Mouse (Mus musculus) CH12.LX (cell line): ENCODE data around the gene Wnk3. TPM values are rescaled to one million over a fixed set of nuclear protein-coding genes. Genes with fewer than 3 reads are reported as not detected.

Source experiments
- DNase-seq: peaks from one replicate; pipeline ENCODE4 v3.0.0-alpha.2; 2013; ENCODE audit errors: extremely low read depth
- H3K27ac ChIP-seq: 2 replicates; pipeline ENCODE4 v1.5.1; 2012; ENCODE audit warnings: low read depth, mild to moderate bottlenecking, control low read depth, moderate library complexity; ENCODE audit not compliant: insufficient read depth
- H3K27me3 ChIP-seq: replicated peaks from 2 replicates; pipeline ENCODE3; 2012; ENCODE audit warnings: inconsistent platforms
- H3K36me3 ChIP-seq, 2 experiments: replicated peaks in 1 of 2; 2 replicates each; pipeline versions ENCODE3 to v1.6.1; 2012; ENCODE audit warnings: inconsistent platforms in 1 of 2, low read length in 1 of 2, mild to moderate bottlenecking in 1 of 2, mixed read lengths in 1 of 2, moderate library complexity in 1 of 2; ENCODE audit not compliant: control insufficient read depth in 1 of 2, insufficient read depth in 1 of 2
- H3K4me1 ChIP-seq, 2 experiments: 2 replicates each; pipeline ENCODE4 v1.6.1; 2012; ENCODE audit warnings: inconsistent platforms in 1 of 2, moderate library complexity in 1 of 2; ENCODE audit not compliant: insufficient read depth in 2 of 2, control insufficient read depth in 1 of 2
- H3K4me2 ChIP-seq: 2 replicates; pipeline ENCODE4 v1.6.1; 2012; ENCODE audit warnings: low read depth, mild to moderate bottlenecking, control low read depth; ENCODE audit not compliant: poor library complexity, insufficient read depth, severe bottlenecking
- H3K4me3 ChIP-seq, 3 experiments: fragments of 150-350 bp in 1 of 3; sonication (generic) in 1 of 3; replicated peaks in 1 of 3; 2 replicates each; pipeline versions ENCODE3 to v1.5.1; 2011 to 2012; ENCODE audit warnings: low read depth in 2 of 3, low read length in 2 of 3, mild to moderate bottlenecking in 2 of 3, moderate library complexity in 2 of 3, control low read depth in 1 of 3, improper control_type of control experiment in 1 of 3, inconsistent platforms in 1 of 3, mixed read lengths in 1 of 3; ENCODE audit not compliant: poor library complexity in 1 of 3
- H3K79me2 ChIP-seq: replicated peaks from 2 replicates; pipeline ENCODE4 v1.6.1; 2012; ENCODE audit warnings: mild to moderate bottlenecking, moderate library complexity; ENCODE audit not compliant: control insufficient read depth, poor library complexity, insufficient read depth, severe bottlenecking; ENCODE audit errors: extremely low read depth
- H3K9ac ChIP-seq: 2 replicates; pipeline ENCODE4 v1.6.1; 2012; ENCODE audit warnings: low read depth, mild to moderate bottlenecking, control low read depth, moderate library complexity; ENCODE audit not compliant: insufficient read depth
- H3K9me3 ChIP-seq: replicated peaks from 2 replicates; pipeline ENCODE3; 2012; ENCODE audit warnings: low read length, inconsistent platforms, mixed read lengths
- BHLHE40 ChIP-seq: IDR thresholded peaks from 2 replicates; pipeline ENCODE4 v1.6.1; 2011; ENCODE audit warnings: mild to moderate bottlenecking, low read depth, low read length, improper control_type of control experiment
- CHD1 ChIP-seq: IDR thresholded peaks from 2 replicates; pipeline ENCODE4 v1.6.1; 2012; ENCODE audit warnings: low read depth, low read length, improper control_type of control experiment, inconsistent platforms
- CHD2 ChIP-seq: IDR thresholded peaks from 2 replicates; pipeline ENCODE4 v1.6.1; 2011; ENCODE audit warnings: low read length, improper control_type of control experiment
- E2F4 ChIP-seq: IDR thresholded peaks from 2 replicates; pipeline ENCODE4 v1.6.1; 2011; ENCODE audit warnings: low read depth, low read length, improper control_type of control experiment; ENCODE audit not compliant: insufficient replicate concordance
- EP300 ChIP-seq: IDR thresholded peaks from 2 replicates; pipeline ENCODE4 v1.6.1; 2011; ENCODE audit warnings: low read length, improper control_type of control experiment
- ETS1 ChIP-seq: conservative IDR thresholded peaks from 2 replicates; pipeline ENCODE4 v1.6.1; 2012; ENCODE audit warnings: low read depth, mild to moderate bottlenecking, inconsistent platforms, low read length, improper control_type of control experiment, moderate library complexity
- GABPA ChIP-seq: IDR thresholded peaks from 2 replicates; pipeline ENCODE4 v1.6.1; 2012; ENCODE audit warnings: low read depth, low read length, improper control_type of control experiment, inconsistent platforms; ENCODE audit not compliant: insufficient replicate concordance
- HCFC1 ChIP-seq: IDR thresholded peaks from 2 replicates; pipeline ENCODE4 v1.6.1; 2012; ENCODE audit warnings: low read depth, mild to moderate bottlenecking, inconsistent platforms, low read length, improper control_type of control experiment
- IRF4 ChIP-seq: IDR thresholded peaks from 2 replicates; pipeline ENCODE4 v1.6.1; 2014; ENCODE audit warnings: low read depth, mild to moderate bottlenecking, inconsistent platforms, low read length, improper control_type of control experiment
- NRF1 ChIP-seq: IDR thresholded peaks from 2 replicates; pipeline ENCODE4 v1.6.1; 2014; ENCODE audit warnings: low read depth, mild to moderate bottlenecking, inconsistent platforms, low read length, improper control_type of control experiment, moderate library complexity
- POLR2A ChIP-seq: IDR thresholded peaks from 2 replicates; pipeline ENCODE4 v1.6.1; 2011; ENCODE audit warnings: low read depth, mild to moderate bottlenecking, improper control_type of control experiment, low read length
- POLR2AphosphoS2 ChIP-seq: IDR thresholded peaks from 2 replicates; pipeline ENCODE4 v1.6.1; 2011; ENCODE audit warnings: low read depth, low read length, improper control_type of control experiment
- RAD21 ChIP-seq: IDR thresholded peaks from 2 replicates; pipeline ENCODE4 v1.6.1; 2011; ENCODE audit warnings: low read depth, mild to moderate bottlenecking, low read length, improper control_type of control experiment, moderate library complexity
- RCOR1 ChIP-seq: conservative IDR thresholded peaks from 2 replicates; pipeline ENCODE4 v1.6.1; 2012; ENCODE audit warnings: low read depth, mild to moderate bottlenecking, inconsistent platforms, low read length, improper control_type of control experiment
- TBP ChIP-seq: conservative IDR thresholded peaks from 2 replicates; pipeline ENCODE4 v1.6.1; 2011; ENCODE audit warnings: low read depth, low read length, improper control_type of control experiment
- ZC3H11A ChIP-seq: IDR thresholded peaks from 2 replicates; pipeline ENCODE4 v1.6.1; 2012; ENCODE audit warnings: low read depth, mild to moderate bottlenecking, inconsistent platforms, low read length, improper control_type of control experiment
- ZMIZ1 ChIP-seq: IDR thresholded peaks from 2 replicates; pipeline ENCODE4 v1.6.1; 2012; ENCODE audit warnings: low read depth, mild to moderate bottlenecking, inconsistent platforms, low read length, improper control_type of control experiment
- ZNF384 ChIP-seq: IDR thresholded peaks from 2 replicates; pipeline ENCODE4 v1.6.1; 2012; ENCODE audit warnings: low read depth, low read length, improper control_type of control experiment, inconsistent platforms
- dilution Hi-C: fragments of 300-500 bp; cut with MboI; formaldehyde crosslinking; loops from 2 replicates; pipeline ENCODE4 v1.14.3; 2020; ENCODE audit warnings: low sequenced_read_pairs; ENCODE audit not compliant: extremely low pct_unique_long_range_greater_than_20kb, extremely low pct_ligation_motif_present
- in situ Hi-C: fragments of 300-500 bp; cut with MboI; formaldehyde crosslinking; loops from 3 replicates; pipeline ENCODE4 v1.14.3; 2019; ENCODE audit warnings: low sequenced_read_pairs, low pct_ligation_motif_present, low pct_unique_long_range_greater_than_20kb, mixed read lengths
- polyA plus RNA-seq: library from polyadenylated mRNA; unstranded; fragments of >175 nt; gene quantifications from 2 replicates; pipeline ENCODE4 v1.2.1, GENCODE M21; 2012; ENCODE audit warnings: low read depth; ENCODE audit not compliant: insufficient read length
- total RNA-seq, 2 experiments: library from RNA; depleted of rRNA; stranded (reverse); fragments of 300-350 nt in 1 of 2; fragments of >200 nt in 1 of 2; gene quantifications; 2 replicates each; pipeline ENCODE4 v1.2.3; 2012 to 2014

Wnk3 gene
- total and polyA plus RNA-seq, 3 experiments = 0.04 to 0.27 (median 0.08) TPM

- Histone ChIP-seq H3K27ac (no peak overlapping the region), H3K4me2 (peak overlapping the region; percentile 82), H3K79me2 (peaks cover 23% of the 10 kb centered on the region), H3K4me1 (peaks cover 0 to 7% of the 10 kb centered on the region in 2 experiments; a peak in 1 of 4 replicates), H3K27me3 (no peaks in the 10 kb centered on the region), H3K4me3 (peak overlapping the region; percentile 64 to 81 (median 75)), H3K9ac (peak overlapping the region; percentile 65; the same call in 1 of the 2 replicates), H3K9me3 (no peaks in the 10 kb centered on the region), H3K36me3 (peaks cover 3 to 8% of the 10 kb centered on the region in 2 experiments)
- in situ Hi-C loops (no loop called here), dilution Hi-C loops (no loop called here)
- DNase-seq = no peak
- TF ChIP-seq E2F4 = no peak
- TF ChIP-seq ZNF384 = no peak
- no peak for TF ChIP-seq BHLHE40
- TF ChIP-seq NRF1 = no peak
- no peak for TF ChIP-seq IRF4
- no peak for TF ChIP-seq RCOR1
- no peak for TF ChIP-seq CHD1
- TF ChIP-seq ETS1 = no peak
Observed at GRCm38 (mm10) chrX:151345333-151346125, 147.7 kb downstream of the Wnk3 start.

DNA sequence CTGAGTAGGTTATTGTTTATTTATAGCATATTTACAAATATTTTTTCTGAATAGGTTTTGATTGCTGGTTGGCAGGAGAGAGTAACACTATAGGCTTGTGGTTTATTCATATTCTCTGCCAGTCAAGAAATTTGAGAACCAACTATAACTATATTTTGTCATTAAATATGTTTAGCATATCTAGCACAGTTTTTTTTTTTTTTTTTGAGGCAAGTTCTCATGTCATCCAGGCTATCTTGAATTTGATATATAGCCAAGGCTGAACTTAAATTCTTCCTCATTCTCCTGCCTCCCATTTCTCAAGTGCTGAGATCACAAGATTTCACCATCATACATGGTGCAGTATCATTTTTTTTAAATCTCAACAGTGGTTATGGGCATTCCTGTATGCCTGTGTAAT is 149.4 kb downstream of the Wnk3 start:
- TF ChIP-seq POLR2A (no peak), ZC3H11A (no peak), EP300 (no peak), BHLHE40 (no peak), IRF4 (no peak), TBP (no peak), CHD2 (no peak), HCFC1 (no peak), RCOR1 (no peak), RAD21 (no peak), POLR2AphosphoS2 (no peak), GABPA (no peak), ZMIZ1 (no peak)
- peaks cover 3 to 12% of the 10 kb centered on the region in 2 experiments for H3K36me3 ChIP-seq
- DNase-seq = no peak
- H3K4me1 ChIP-seq = peaks cover 0 to 7% of the 10 kb centered on the region in 2 experiments; a peak in 1 of 4 replicates
- no peak overlapping the region for H3K4me3 ChIP-seq
- no peaks in the 10 kb centered on the region for H3K9me3 ChIP-seq
- H3K79me2 ChIP-seq = peaks cover 23% of the 10 kb centered on the region
- dilution Hi-C loops (no loop called here), in situ Hi-C loops (no loop called here)
- no peaks in the 10 kb centered on the region for H3K27me3 ChIP-seq
- H3K9ac ChIP-seq = no peak overlapping the region
- H3K27ac ChIP-seq = no peak overlapping the region
- no peak overlapping the region for H3K4me2 ChIP-seq
